Mouse (Mus musculus) cerebellum, adult 2 months (tissue): Measurements from ENCODE around the gene Zfp689. TPM values are rescaled to one million over a fixed set of nuclear protein-coding genes. Genes with fewer than 3 reads are reported as not detected.
"Not testable (repeated sequence)": the region's sequence is repeated elsewhere in the genome, so short reads cannot be mapped to it uniquely, and the experiment has no call there.

Experiments
- DNase-seq, 2 experiments: peaks; one replicate each; pipeline ENCODE4 v3.0.0; 2021
- H3K27ac ChIP-seq: fragments of 200-500 bp; 2 replicates; pipeline ENCODE4 v1.5.1; 2012; ENCODE audit warnings: low read length, control low read depth, inconsistent platforms; ENCODE audit not compliant: insufficient read depth
- H3K27me3 ChIP-seq: fragments of 200-500 bp; 2 replicates; pipeline ENCODE4 v1.6.1; 2012; ENCODE audit warnings: inconsistent platforms, mild to moderate bottlenecking, low read length, moderate library complexity; ENCODE audit not compliant: control insufficient read depth, insufficient read depth
- H3K4me1 ChIP-seq: fragments of 200-500 bp; 2 replicates; pipeline ENCODE4 v1.6.1; 2011; ENCODE audit warnings: low read length; ENCODE audit not compliant: control insufficient read depth, insufficient read depth
- H3K4me3 ChIP-seq: fragments of 200-500 bp; replicated peaks from 2 replicates; pipeline ENCODE3; 2011; ENCODE audit warnings: mild to moderate bottlenecking, low read depth, low read length, control low read depth; ENCODE audit not compliant: insufficient read depth
- CTCF ChIP-seq: fragments of 200-500 bp; IDR thresholded peaks from 2 replicates; pipeline ENCODE4 v1.5.1; 2011; ENCODE audit warnings: low read depth, mild to moderate bottlenecking, control low read depth, low read length, moderate library complexity, borderline replicate concordance; ENCODE audit not compliant: insufficient read depth
- POLR2A ChIP-seq: fragments of 200-500 bp; IDR thresholded peaks from 2 replicates; pipeline ENCODE4 v1.6.1; 2011; ENCODE audit warnings: low read length, control low read depth, borderline replicate concordance; ENCODE audit not compliant: insufficient read depth
- WGBS: fragments of 180-500 bp; shearing (Covaris S2); methylation state at CpG from one replicate; pipeline ENCODE4 v1.1.7; 2018; 5-methylcytosine and 5-hydroxymethylcytosine counted together
- polyA plus RNA-seq: library from polyadenylated mRNA; depleted of rRNA; stranded (reverse); fragments of >200 nt; gene quantifications from 2 replicates; pipeline ENCODE4 v1.2.3, GENCODE M21; 2012

Zfp689 gene
- polyA plus RNA-seq, 1 experiment: 6.8 TPM

DNA sequence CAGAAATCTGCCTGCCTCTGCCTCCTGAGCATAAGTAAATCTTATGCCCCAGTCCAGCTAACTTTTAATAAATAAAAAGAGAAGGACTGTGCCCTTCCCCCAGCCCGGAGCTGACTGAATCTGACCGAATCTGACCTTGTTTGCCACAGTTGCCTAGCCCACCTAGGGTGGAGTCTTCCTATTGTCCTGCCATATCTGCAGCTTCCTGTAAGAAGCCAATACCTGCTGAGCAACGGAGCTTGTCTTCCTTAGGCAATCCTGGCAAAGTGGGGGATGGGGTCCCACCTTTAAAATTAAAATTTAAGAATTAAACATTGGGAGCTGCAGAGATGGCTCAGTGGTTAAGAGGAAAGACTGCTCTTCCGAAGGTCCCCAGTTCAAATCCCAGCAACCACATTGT is 17.6 kb upstream of the Zfp689 start:
- DNase-seq: no peak
- Histone ChIP-seq H3K27me3 (no peaks in the 10 kb centered on the region; the same call in 1 of the 2 replicates), H3K4me1 (no peaks in the 10 kb centered on the region; the same call in 1 of the 2 replicates), H3K27ac (no peak overlapping the region), H3K4me3 (no peak overlapping the region)
- TF ChIP-seq CTCF: no peak
- no peak for TF ChIP-seq POLR2A
- WGBS: 92% methylated on average over 4 of the region's 4 CpGs

GRCm38 (mm10) chr7:127465670-127466069 is 16.7 kb upstream of the Zfp689 start:
- WGBS: 100% methylated on average over 2 of the region's 2 CpGs
- H3K4me1 ChIP-seq, H3K4me3 ChIP-seq, H3K27me3 ChIP-seq, H3K27ac ChIP-seq, DNase-seq: not testable (repeated sequence)

GRCm38 (mm10) chr7:127465191-127465590 is 16.2 kb upstream of the Zfp689 start:
- no peak for TF ChIP-seq POLR2A
- TF ChIP-seq CTCF: no peak
- 94% methylated on average over 3 of the region's 3 CpGs for WGBS
- H3K4me3 ChIP-seq: no peak overlapping the region
- no peak for DNase-seq
- H3K27ac ChIP-seq: no peak overlapping the region
- no peaks in the 10 kb centered on the region; the same call in 1 of the 2 replicates for H3K27me3 ChIP-seq
- no peaks in the 10 kb centered on the region; the same call in 1 of the 2 replicates for H3K4me1 ChIP-seq

DNA sequence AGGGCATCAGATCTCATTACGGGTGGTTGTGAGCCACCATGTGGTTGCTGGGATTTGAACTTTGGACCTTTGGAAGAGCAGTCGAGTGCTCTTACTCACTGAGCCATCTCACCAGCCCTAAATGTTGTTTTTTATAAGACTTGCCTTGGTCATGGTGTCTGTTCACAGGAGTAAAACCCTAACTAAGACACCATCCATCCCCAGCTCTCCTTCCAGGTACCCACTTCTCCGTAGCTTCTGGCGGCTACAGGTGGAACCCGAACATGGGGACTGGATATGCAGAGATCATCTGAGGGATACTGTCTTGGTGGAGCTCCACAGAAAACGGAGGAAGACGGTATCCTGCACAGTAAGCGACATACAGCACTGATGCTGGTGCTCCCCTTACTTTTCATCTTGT is 10.4 kb upstream of the Zfp689 start, which contains the start of gene Prr14:
TSS of gene Prr14 (plus strand) at position 301 of the 400 bp plus-strand sequence.
- not testable (repeated sequence) for DNase-seq, H3K4me1 ChIP-seq, H3K27me3 ChIP-seq, H3K27ac ChIP-seq, H3K4me3 ChIP-seq
- 94% methylated on average over 8 of the region's 8 CpGs for WGBS

DNA sequence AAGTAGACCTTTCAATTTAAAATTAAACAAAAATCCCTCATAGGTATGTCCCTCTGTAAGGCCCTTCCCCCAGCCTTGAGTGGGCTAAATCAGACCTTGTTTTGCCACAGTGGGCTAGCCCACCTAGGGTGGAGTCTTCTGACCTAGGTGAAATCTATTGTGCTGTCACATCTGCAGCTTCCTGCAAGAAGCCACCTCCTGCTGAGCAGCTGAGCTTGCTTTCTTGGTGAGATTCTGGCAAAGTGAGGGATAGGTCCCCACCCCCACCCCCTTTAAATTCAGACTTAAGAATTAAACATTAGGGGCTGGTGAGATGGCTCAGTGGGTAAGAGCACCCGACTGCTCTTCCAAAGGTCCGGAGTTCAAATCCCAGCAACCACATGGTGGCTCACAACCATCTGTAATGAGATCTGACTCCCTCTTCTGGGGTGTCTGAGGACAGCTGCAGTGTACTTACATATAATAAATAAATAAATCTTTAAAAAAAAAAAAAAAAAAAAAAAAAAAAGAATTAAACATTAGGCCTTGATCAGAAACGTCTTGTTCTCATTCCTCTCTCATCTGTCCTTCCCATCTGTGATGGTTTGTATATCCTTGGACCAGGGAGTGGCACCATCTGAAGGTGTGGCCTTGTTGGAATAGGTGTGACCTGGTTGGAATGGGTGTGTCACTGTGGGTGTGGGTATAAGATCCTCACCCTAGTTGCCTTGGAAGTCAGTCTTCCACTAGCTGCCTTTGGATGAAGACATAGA is 9.6 kb upstream of the Zfp689 start:
- not testable (repeated sequence) for H3K4me1 ChIP-seq, H3K27ac ChIP-seq, H3K27me3 ChIP-seq, DNase-seq, H3K4me3 ChIP-seq
- 81% methylated on average over 3 of the region's 3 CpGs for WGBS

GRCm38 (mm10) chr7:127454905-127455304 is 5.9 kb upstream of the Zfp689 start:
- 94% methylated on average over 7 of the region's 7 CpGs for WGBS
- TF ChIP-seq CTCF (no peak), POLR2A (no peak)
- no peak for DNase-seq
- no peak overlapping the region for H3K4me3 ChIP-seq
- no peaks in the 10 kb centered on the region for H3K27me3 ChIP-seq
- peaks cover 3% of the 10 kb centered on the region; the same call in 1 of the 2 replicates for H3K4me1 ChIP-seq
- no peak overlapping the region for H3K27ac ChIP-seq

- WGBS: 98% methylated on average over 2 of the region's 2 CpGs
Observed at GRCm38 (mm10) chr7:127453056-127453455, 4.1 kb upstream of the Zfp689 start.

GRCm38 (mm10) chr7:127449966-127450365 is 1.0 kb upstream of the Zfp689 start:
- peaks cover 6% of the 10 kb centered on the region for H3K4me1 ChIP-seq
- WGBS: 58% methylated on average over 7 of the region's 7 CpGs
- no peak overlapping the region for H3K27ac ChIP-seq
- TF ChIP-seq POLR2A (no peak), CTCF (no peak)
- H3K27me3 ChIP-seq: no peaks in the 10 kb centered on the region
- H3K4me3 ChIP-seq: no peak overlapping the region
- DNase-seq: no peak

More at GRCm38 (mm10) chr7:127453056-127453455, 4.1 kb upstream of the Zfp689 start:
- no peak for DNase-seq
- TF ChIP-seq CTCF (no peak), POLR2A (no peak)
- no peaks in the 10 kb centered on the region for H3K27me3 ChIP-seq
- no peak overlapping the region for H3K4me3 ChIP-seq
- peaks cover 4% of the 10 kb centered on the region; the same call in 1 of the 2 replicates for H3K4me1 ChIP-seq
- no peak overlapping the region for H3K27ac ChIP-seq
